Mouse (Mus musculus): Measurements from ENCODE around the gene Rab3gap2.
"Not testable (repeated sequence)": the region's sequence is repeated elsewhere in the genome, so short reads cannot be mapped to it uniquely, and the experiment has no call there.

DNA sequence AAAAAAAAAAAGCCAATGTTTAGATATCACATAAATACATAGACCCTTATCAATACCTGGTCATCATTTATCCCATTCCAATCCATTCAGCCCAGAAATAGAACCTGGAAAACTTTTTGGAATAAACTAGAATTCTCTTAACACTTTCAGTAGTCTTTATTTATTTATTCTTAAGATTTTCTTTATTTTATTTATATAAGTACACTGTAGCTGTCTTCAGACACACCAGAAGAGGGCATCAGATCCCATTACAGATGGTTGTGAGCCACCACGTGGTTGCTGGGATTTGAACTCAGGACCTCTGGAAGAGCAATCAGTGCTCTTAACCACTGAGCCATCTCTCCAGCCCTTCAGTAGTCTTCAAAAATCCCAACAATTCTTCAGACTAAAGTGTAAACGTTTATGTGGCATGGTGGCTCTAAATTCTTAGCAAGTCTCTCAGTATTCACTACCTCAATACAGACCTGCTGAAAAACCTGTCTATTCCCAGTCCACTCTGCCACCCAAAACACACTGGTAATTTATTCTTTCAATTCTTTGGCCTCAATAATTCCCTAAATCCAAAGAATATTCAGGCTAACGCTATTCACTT is 123.9 kb downstream of the Rab3gap2 start:
- TF ChIP-seq GATA1, TAL1 (IDR thresholded peaks at IDR 0.05; ENCODE audit: low read length): not testable (repeated sequence)

Measured in erythroblast, embryonic 14.5 days (primary cell).